In the genomic region with DNA sequence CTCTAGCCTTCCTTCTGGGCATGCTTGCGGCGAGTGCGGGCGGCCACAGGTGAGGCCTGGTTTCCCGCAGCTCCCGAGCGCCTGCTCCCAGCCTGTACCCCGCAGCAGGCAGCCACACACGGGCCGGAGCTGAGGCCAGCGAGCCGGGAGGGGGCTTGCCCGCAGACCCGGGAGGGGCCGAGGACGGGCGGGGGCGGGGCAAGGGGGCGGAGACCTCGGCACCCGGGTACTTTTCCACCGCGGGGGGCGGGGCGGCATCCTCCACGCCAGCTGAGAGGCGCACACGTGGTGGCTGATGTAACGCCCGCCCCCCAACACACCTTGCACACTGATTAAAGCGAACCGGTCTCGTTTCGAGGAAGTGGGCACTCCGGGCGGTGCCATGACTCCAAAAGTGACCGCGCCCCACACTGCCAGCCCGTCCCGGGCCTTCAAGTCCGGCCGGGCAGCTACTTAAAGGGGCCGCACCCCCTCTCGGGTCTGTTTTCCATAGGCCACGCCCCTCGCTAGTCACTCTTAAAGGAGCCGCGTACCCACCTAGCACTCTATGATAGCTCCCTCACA, we compare ENCODE assay signal across 8 mouse cellular contexts. TPM values are rescaled to one million over a fixed set of nuclear protein-coding genes. Genes with fewer than 3 reads are reported as not detected.
DNase-seq lines count a peak whose midpoint lies in the region; ATAC-seq and TF ChIP-seq lines count a peak whose summit lies in the region.

No protein-coding gene starts in this region.

- ATAC-seq in forebrain, embryonic 12.5 days (ENCODE audit: low FRiP score) = peak; percentile 91
- ATAC-seq in heart, postnatal 0 days (ENCODE audit: insufficient read depth, low read depth) = peak; percentile 88
- ATAC-seq in liver, embryonic 16.5 days (ENCODE audit: low read depth) = peak; percentile 75
- peak; percentile 86 for ATAC-seq in neural tube, embryonic 12.5 days (ENCODE audit: low FRiP score, low read depth)
- ATAC-seq in stomach, postnatal 0 days (ENCODE audit: low FRiP score, low TSS enrichment) = peak; percentile 91

- TF ChIP-seq POLR2A in ES-Bruce4 (IDR thresholded peaks at IDR 0.05; ENCODE audit: insufficient read depth, low read length) = no peak

- no peaks in the 10 kb centered on the region for H3K9me3 ChIP-seq in ES-Bruce4 (replicated peaks; ENCODE audit: control insufficient read depth, insufficient read depth, low read length, poor library complexity, severe bottlenecking)
- no peaks in the 10 kb centered on the region for H3K9me3 ChIP-seq in forebrain, embryonic 12.5 days
- no peaks in the 10 kb centered on the region for H3K9me3 ChIP-seq in heart, postnatal 0 days (replicated peaks; ENCODE audit: control insufficient read depth, low read length)
- no peaks in the 10 kb centered on the region for H3K9me3 ChIP-seq in liver, embryonic 16.5 days (replicated peaks; ENCODE audit: control insufficient read depth, low read length)
- no peaks in the 10 kb centered on the region for H3K9me3 ChIP-seq in neural tube, embryonic 12.5 days
- H3K9me3 ChIP-seq in stomach, postnatal 0 days (ENCODE audit: control insufficient read depth, low read length) = no peaks in the 10 kb centered on the region

- 0 out of 2 replicates have a peak, but pooled peaks have one; percentile 34 for TF ChIP-seq EP300 in ES-Bruce4 (IDR thresholded peaks at IDR 0.05; ENCODE audit: insufficient read depth, low read depth, low read length)
- TF ChIP-seq EP300 in heart, postnatal 0 days (IDR thresholded peaks at IDR 0.05; ENCODE audit: low read depth) = no peak
- TF ChIP-seq EP300 in stomach, postnatal 0 days (optimal IDR thresholded peaks at IDR 0.05) = no peak

- no peak for TF ChIP-seq CTCF in ES-Bruce4 (IDR thresholded peaks at IDR 0.05; ENCODE audit: low read depth, low read length)
- no peak for TF ChIP-seq CTCF in heart, postnatal 0 days (IDR thresholded peaks at IDR 0.05; ENCODE audit: low read depth)
- no peak for TF ChIP-seq CTCF in stomach, postnatal 0 days (IDR thresholded peaks at IDR 0.05; ENCODE audit: low read depth)

- no peak overlapping the region for H3K27ac ChIP-seq in ES-Bruce4 (ENCODE audit: insufficient read depth, low read length)
- H3K27ac ChIP-seq in forebrain, embryonic 12.5 days = peak overlapping the region; percentile 81
- H3K27ac ChIP-seq in heart, postnatal 0 days (ENCODE audit: low read depth) = peak overlapping the region; percentile 58
- H3K27ac ChIP-seq in liver, embryonic 16.5 days (ENCODE audit: low read length) = peak overlapping the region; percentile 100
- H3K27ac ChIP-seq in neural tube, embryonic 12.5 days = peak overlapping the region; percentile 46; the same call in 1 of the 2 replicates
- peak overlapping the region; percentile 84 for H3K27ac ChIP-seq in stomach, postnatal 0 days (replicated peaks)

- peak overlapping the region; percentile 89 for H3K4me3 ChIP-seq in ES-Bruce4 (ENCODE audit: low read depth, low read length)
- H3K4me3 ChIP-seq in forebrain, embryonic 12.5 days (replicated peaks) = peak overlapping the region; percentile 80
- peak overlapping the region; percentile 76 for H3K4me3 ChIP-seq in heart, postnatal 0 days (ENCODE audit: low read depth, low read length)
- peak overlapping the region; percentile 91 for H3K4me3 ChIP-seq in liver, embryonic 16.5 days (ENCODE audit: low read depth, low read length)
- H3K4me3 ChIP-seq in neural tube, embryonic 12.5 days = peak overlapping the region; percentile 79
- peak overlapping the region; percentile 60 for H3K4me3 ChIP-seq in stomach, postnatal 0 days (ENCODE audit: low read depth, low read length)

- no peaks in the 10 kb centered on the region for H3K4me1 ChIP-seq in ES-Bruce4 (ENCODE audit: control insufficient read depth, insufficient read depth, low read length)
- peaks cover 11% of the 10 kb centered on the region for H3K4me1 ChIP-seq in forebrain, embryonic 12.5 days
- peaks cover 8% of the 10 kb centered on the region; the same call in 1 of the 2 replicates for H3K4me1 ChIP-seq in heart, postnatal 0 days (ENCODE audit: control insufficient read depth, insufficient read depth)
- H3K4me1 ChIP-seq in liver, embryonic 16.5 days (ENCODE audit: control insufficient read depth, low read depth, low read length) = peaks cover 67% of the 10 kb centered on the region
- peaks cover 6% of the 10 kb centered on the region for H3K4me1 ChIP-seq in neural tube, embryonic 12.5 days
- peaks cover 9% of the 10 kb centered on the region for H3K4me1 ChIP-seq in stomach, postnatal 0 days (replicated peaks; ENCODE audit: control insufficient read depth, insufficient read depth)

- DNase-seq in c-Kit-positive CD71-positive TER-119-positive erythroid progenitor cells, embryonic 14.5 days (ENCODE audit: low spot score) = peak; percentile 90
- DNase-seq in heart, postnatal 0 days (ENCODE audit: low spot score) = peak; percentile 89
- DNase-seq in kidney, postnatal 4 days = peak; percentile 93 to 96
- DNase-seq in stomach, postnatal 0 days (ENCODE audit: low spot score) = peak; percentile 97

- peak overlapping the region; percentile 95 for H3K4me2 ChIP-seq in forebrain, embryonic 12.5 days
- peak overlapping the region; percentile 99 for H3K4me2 ChIP-seq in heart, postnatal 0 days (ENCODE audit: low read depth, low read length)
- peak overlapping the region; percentile 92 for H3K4me2 ChIP-seq in liver, embryonic 16.5 days (ENCODE audit: low read depth, low read length)
- peak overlapping the region; percentile 97 for H3K4me2 ChIP-seq in neural tube, embryonic 12.5 days (replicated peaks)
- peak overlapping the region; percentile 95 for H3K4me2 ChIP-seq in stomach, postnatal 0 days (replicated peaks; ENCODE audit: low read depth)

- peak overlapping the region; percentile 69 for H3K9ac ChIP-seq in ES-Bruce4 (ENCODE audit: low read depth, poor library complexity, severe bottlenecking)
- H3K9ac ChIP-seq in forebrain, embryonic 12.5 days = peak overlapping the region; percentile 68
- peak overlapping the region; percentile 56; the same call in 1 of the 2 replicates for H3K9ac ChIP-seq in heart, postnatal 0 days (replicated peaks; ENCODE audit: low read depth, low read length)
- H3K9ac ChIP-seq in liver, embryonic 16.5 days (ENCODE audit: low read depth, low read length) = peak overlapping the region; percentile 99
- H3K9ac ChIP-seq in neural tube, embryonic 12.5 days = peak overlapping the region; percentile 81
- peak overlapping the region; percentile 62 for H3K9ac ChIP-seq in stomach, postnatal 0 days (ENCODE audit: low read length)

- under 1% methylated on average over 48 of the region's 48 CpGs for WGBS in forebrain, embryonic 12.5 days
- WGBS in heart, postnatal 0 days = under 1% methylated on average over 43 of the region's 48 CpGs
- under 1% methylated on average over 47 of the region's 48 CpGs for WGBS in liver, embryonic 16.5 days (ENCODE audit: insufficient replicate concordance)
- WGBS in neural tube, embryonic 12.5 days = under 1% methylated on average over 47 of the region's 48 CpGs
- under 1% methylated on average over 40 of the region's 48 CpGs for WGBS in stomach, postnatal 0 days

- H3K27me3 ChIP-seq in ES-Bruce4 (ENCODE audit: control insufficient read depth, insufficient read depth, low read length, poor library complexity, severe bottlenecking) = no peaks in the 10 kb centered on the region
- H3K27me3 ChIP-seq in forebrain, embryonic 12.5 days = peaks cover 14% of the 10 kb centered on the region; the same call in 1 of the 2 replicates
- H3K27me3 ChIP-seq in heart, postnatal 0 days (ENCODE audit: control insufficient read depth, insufficient read depth, low read length) = 0 out of 2 replicates have a peak, but pooled peaks cover 4% of the 10 kb centered on the region
- no peaks in the 10 kb centered on the region; the same call in 1 of the 2 replicates for H3K27me3 ChIP-seq in liver, embryonic 16.5 days (ENCODE audit: control insufficient read depth, insufficient read depth, low read depth, low read length)
- H3K27me3 ChIP-seq in neural tube, embryonic 12.5 days (replicated peaks) = peaks cover 6% of the 10 kb centered on the region; the same call in 1 of the 2 replicates
- no peaks in the 10 kb centered on the region for H3K27me3 ChIP-seq in stomach, postnatal 0 days (ENCODE audit: control insufficient read depth, insufficient read depth, low read length)

- H3K36me3 ChIP-seq in ES-Bruce4 (ENCODE audit: control insufficient read depth, insufficient read depth, low read length, poor library complexity, severe bottlenecking) = no peaks in the 10 kb centered on the region
- no peaks in the 10 kb centered on the region for H3K36me3 ChIP-seq in forebrain, embryonic 12.5 days (replicated peaks)
- no peaks in the 10 kb centered on the region for H3K36me3 ChIP-seq in heart, postnatal 0 days (replicated peaks; ENCODE audit: control insufficient read depth, insufficient read depth, low read length)
- peaks cover 24% of the 10 kb centered on the region for H3K36me3 ChIP-seq in liver, embryonic 16.5 days (ENCODE audit: control insufficient read depth, insufficient read depth)
- no peaks in the 10 kb centered on the region for H3K36me3 ChIP-seq in neural tube, embryonic 12.5 days
- H3K36me3 ChIP-seq in stomach, postnatal 0 days (ENCODE audit: control insufficient read depth, insufficient read depth, low read length) = no peaks in the 10 kb centered on the region

RNA-seq across cellular contexts. Expression of a gene that starts 2.0 kb away (rescaled TPM):
- 2.1 and 3.5 TPM in 2 replicates for polyA plus RNA-seq in ES-Bruce4 (2011; ENCODE audit: insufficient read depth, insufficient read length, low read depth, missing spikeins)
- 8.5 and 9.9 TPM in 2 replicates for polyA plus RNA-seq in forebrain, embryonic 12.5 days (2016; fragmentation: Nextera tagmentation; extraction: Ambion mirVana)
- total RNA-seq in heart, postnatal 0 days (2014; rRNA removed; ENCODE audit: low replicate concordance) = 2.1 and 3.6 TPM in 2 replicates
- polyA plus RNA-seq in heart, postnatal 0 days (2015; fragmentation: Nextera tagmentation; extraction: Ambion mirVana) = 1.7 and 2.0 TPM in 2 replicates
- polyA plus RNA-seq in liver, embryonic 16.5 days (2015; fragmentation: Nextera tagmentation; extraction: Ambion mirVana) = 46.7 and 53.7 TPM in 2 replicates
- 16.6 and 17.3 TPM in 2 replicates for polyA plus RNA-seq in neural tube, embryonic 12.5 days (2016; fragmentation: Nextera tagmentation; extraction: Ambion mirVana)
- 20.6 and 25.2 TPM in 2 replicates for polyA plus RNA-seq in stomach, postnatal 0 days (2015; fragmentation: Nextera tagmentation; extraction: Ambion mirVana)

RNA-seq across cellular contexts. Expression of a gene that starts 36.1 kb away (rescaled TPM):
- polyA plus RNA-seq in ES-Bruce4 (2011; ENCODE audit: insufficient read depth, insufficient read length, low read depth, missing spikeins) = 1.7 and 3.8 TPM in 2 replicates
- polyA plus RNA-seq in forebrain, embryonic 12.5 days (2016; fragmentation: Nextera tagmentation; extraction: Ambion mirVana) = 1.8 and 2.1 TPM in 2 replicates
- total RNA-seq in heart, postnatal 0 days (2014; rRNA removed; ENCODE audit: low replicate concordance) = 1.4 and 1.6 TPM in 2 replicates
- 0.27 and 0.45 TPM in 2 replicates for polyA plus RNA-seq in heart, postnatal 0 days (2015; fragmentation: Nextera tagmentation; extraction: Ambion mirVana)
- 0.88 and 1.1 TPM in 2 replicates for polyA plus RNA-seq in liver, embryonic 16.5 days (2015; fragmentation: Nextera tagmentation; extraction: Ambion mirVana)
- 1.4 and 2.7 TPM in 2 replicates for polyA plus RNA-seq in neural tube, embryonic 12.5 days (2016; fragmentation: Nextera tagmentation; extraction: Ambion mirVana)
- 0.33 and 0.41 TPM in 2 replicates for polyA plus RNA-seq in stomach, postnatal 0 days (2015; fragmentation: Nextera tagmentation; extraction: Ambion mirVana)

RNA-seq across cellular contexts. Expression of a gene that starts 47.0 kb away (rescaled TPM):
- 15.3 and 18.2 TPM in 2 replicates for polyA plus RNA-seq in ES-Bruce4 (2011; ENCODE audit: insufficient read depth, insufficient read length, low read depth, missing spikeins)
- 36.4 and 36.9 TPM in 2 replicates for polyA plus RNA-seq in forebrain, embryonic 12.5 days (2016; fragmentation: Nextera tagmentation; extraction: Ambion mirVana)
- total RNA-seq in heart, postnatal 0 days (2014; rRNA removed; ENCODE audit: low replicate concordance) = 33.0 and 35.9 TPM in 2 replicates
- 5.9 and 6.1 TPM in 2 replicates for polyA plus RNA-seq in heart, postnatal 0 days (2015; fragmentation: Nextera tagmentation; extraction: Ambion mirVana)
- 0.76 and 1.3 TPM in 2 replicates for polyA plus RNA-seq in liver, embryonic 16.5 days (2015; fragmentation: Nextera tagmentation; extraction: Ambion mirVana)
- 44.5 and 46.9 TPM in 2 replicates for polyA plus RNA-seq in neural tube, embryonic 12.5 days (2016; fragmentation: Nextera tagmentation; extraction: Ambion mirVana)
- polyA plus RNA-seq in stomach, postnatal 0 days (2015; fragmentation: Nextera tagmentation; extraction: Ambion mirVana) = 11.9 and 12.1 TPM in 2 replicates

RNA-seq across cellular contexts. Expression of a gene that starts 50.8 kb away (rescaled TPM):
- 102 and 115 TPM in 2 replicates for polyA plus RNA-seq in ES-Bruce4 (2011; ENCODE audit: insufficient read depth, insufficient read length, low read depth, missing spikeins)
- polyA plus RNA-seq in forebrain, embryonic 12.5 days (2016; fragmentation: Nextera tagmentation; extraction: Ambion mirVana) = 233 TPM in 2 replicates
- total RNA-seq in heart, postnatal 0 days (2014; rRNA removed; ENCODE audit: low replicate concordance) = 314 and 356 TPM in 2 replicates
- polyA plus RNA-seq in heart, postnatal 0 days (2015; fragmentation: Nextera tagmentation; extraction: Ambion mirVana) = 216 and 235 TPM in 2 replicates
- polyA plus RNA-seq in liver, embryonic 16.5 days (2015; fragmentation: Nextera tagmentation; extraction: Ambion mirVana) = 160 and 165 TPM in 2 replicates
- 308 and 323 TPM in 2 replicates for polyA plus RNA-seq in neural tube, embryonic 12.5 days (2016; fragmentation: Nextera tagmentation; extraction: Ambion mirVana)
- 242 and 249 TPM in 2 replicates for polyA plus RNA-seq in stomach, postnatal 0 days (2015; fragmentation: Nextera tagmentation; extraction: Ambion mirVana)

RNA-seq across cellular contexts. Expression of a gene that starts 55.5 kb away (rescaled TPM):
- polyA plus RNA-seq in ES-Bruce4 (2011; ENCODE audit: insufficient read depth, insufficient read length, low read depth, missing spikeins) = 7.4 and 8.0 TPM in 2 replicates
- polyA plus RNA-seq in forebrain, embryonic 12.5 days (2016; fragmentation: Nextera tagmentation; extraction: Ambion mirVana) = 26.7 and 27.0 TPM in 2 replicates
- total RNA-seq in heart, postnatal 0 days (2014; rRNA removed; ENCODE audit: low replicate concordance) = 10.2 and 14.8 TPM in 2 replicates
- 6.1 and 7.2 TPM in 2 replicates for polyA plus RNA-seq in heart, postnatal 0 days (2015; fragmentation: Nextera tagmentation; extraction: Ambion mirVana)
- 5.1 and 5.8 TPM in 2 replicates for polyA plus RNA-seq in liver, embryonic 16.5 days (2015; fragmentation: Nextera tagmentation; extraction: Ambion mirVana)
- polyA plus RNA-seq in neural tube, embryonic 12.5 days (2016; fragmentation: Nextera tagmentation; extraction: Ambion mirVana) = 23.0 and 27.5 TPM in 2 replicates
- 8.1 and 8.6 TPM in 2 replicates for polyA plus RNA-seq in stomach, postnatal 0 days (2015; fragmentation: Nextera tagmentation; extraction: Ambion mirVana)
